Mouse (Mus musculus) intestine, embryonic 14.5 days (tissue): ENCODE measurements around the gene Tmie. TPM values are rescaled to one million over a fixed set of nuclear protein-coding genes. Genes with fewer than 3 reads are reported as not detected.

Source experiments
- microRNA-seq: library from miRNA; unstranded; fragments of <30 nt; microRNA quantifications from one replicate; pipeline ENCODE4, GENCODE M21; 2016
- polyA plus RNA-seq: library from polyadenylated mRNA; unstranded; fragments of >200 nt; fragmentation: Nextera tagmentation; extraction: Ambion mirVana; gene quantifications from 2 replicates; pipeline ENCODE4 v1.2.1, GENCODE M21; 2014

Gene Tmie
- polyA plus RNA-seq, 1 experiment from 2014 or later = 0.54 TPM

Small RNA genes within 50 kb of the gene (microRNA-seq; reads per million reads assigned to microRNA genes)
- gene Gm24269 = not detected

Other genes with a start within 250 kb of the Tmie start
- gene Nbeal2, start 226.0 kb downstream of the Tmie start, polyA plus RNA-seq = 4.0 and 4.7 TPM in 2 replicates
- gene Ccdc12, start 223.6 kb downstream of the Tmie start, polyA plus RNA-seq = 177 and 187 TPM in 2 replicates
- 0.23 and 1.6 TPM in 2 replicates for gene Myl3, start 138.3 kb downstream of the Tmie start, polyA plus RNA-seq
- gene Pth1r, start 133.0 kb downstream of the Tmie start, polyA plus RNA-seq = 25.7 and 26.7 TPM in 2 replicates
- not detected in 2 replicates for gene Prss42, start 81.9 kb downstream of the Tmie start, polyA plus RNA-seq
- not detected in 2 replicates for gene Prss44, start 66.1 kb downstream of the Tmie start, polyA plus RNA-seq
- not detected in 2 replicates for gene Prss43, start 53.4 kb downstream of the Tmie start, polyA plus RNA-seq
- gene Prss45, start 45.5 kb downstream of the Tmie start, polyA plus RNA-seq = not detected in 2 replicates
- not detected in 2 replicates for gene Prss46, start 35.6 kb downstream of the Tmie start, polyA plus RNA-seq
- gene Prss50, start 22.1 kb downstream of the Tmie start, polyA plus RNA-seq = 0.28 and 0.68 TPM in 2 replicates
- 5.0 and 5.9 TPM in 2 replicates for gene Als2cl, start 243 bp downstream of the Tmie start, polyA plus RNA-seq
- gene Fam240a, start 36.7 kb upstream of the Tmie start, polyA plus RNA-seq = not detected in 2 replicates
- gene Tdgf1, start 66.0 kb upstream of the Tmie start, polyA plus RNA-seq = not detected in 2 replicates
- 0.12 and 0.27 TPM in 2 replicates for gene Lrrc2, start 71.4 kb upstream of the Tmie start, polyA plus RNA-seq
- 0.14 TPM in 1 of 2 replicates, not detected in the other for gene Rtp3, start 110.5 kb upstream of the Tmie start, polyA plus RNA-seq
- gene Ltf, start 139.2 kb upstream of the Tmie start, polyA plus RNA-seq = 1.5 and 1.6 TPM in 2 replicates
- 1.3 and 1.7 TPM in 2 replicates for gene Ccrl2, start 177.4 kb upstream of the Tmie start, polyA plus RNA-seq
- 34.4 and 36.8 TPM in 2 replicates for gene Lrrfip2, start 237.5 kb upstream of the Tmie start, polyA plus RNA-seq